Mouse (Mus musculus) gastrocnemius, adult 2 months (tissue): Measurements from ENCODE around the gene Lkaaear1. TPM values are rescaled to one million over a fixed set of nuclear protein-coding genes. Genes with fewer than 3 reads are reported as not detected.
A peak's percentile ranks its signal among the peaks of the same experiment; 100 is the strongest.

ENCODE experiments used
- DNase-seq: peaks from one replicate; pipeline ENCODE4 v3.0.0; 2022
- H3K27ac ChIP-seq: fragments of 200-600 bp; 2 replicates; pipeline ENCODE4 v1.8.1; 2022; ENCODE audit warnings: mild to moderate bottlenecking
- H3K4me3 ChIP-seq: fragments of 200-600 bp; 2 replicates; pipeline ENCODE4 v1.8.1; 2022; ENCODE audit warnings: mild to moderate bottlenecking, moderate library complexity
- CTCF ChIP-seq: fragments of 200-600 bp; IDR thresholded peaks from 2 replicates; pipeline ENCODE4 v1.8.1; 2022; ENCODE audit warnings: antibody characterized with exemption, mild to moderate bottlenecking, moderate library complexity
- intact Hi-C: fragments of 180-260 bp; cut with DNase I; formaldehyde crosslinking; loops from one replicate; pipeline ENCODE4 v1.15.1; 2025
- total RNA-seq, 2 experiments: library from RNA; stranded (reverse); gene quantifications; 2 replicates each; pipeline ENCODE4 v1.2.3; 2021

The Lkaaear1 gene
- total RNA-seq, 2 experiments from 2014 or later = not detected

GRCm38 (mm10) chr2:181678780-181679179 lies 19.5 kb downstream of the Lkaaear1 start:
- peak; percentile 79 for DNase-seq
- no peak overlapping the region for H3K4me3 ChIP-seq
- intact Hi-C loops = no loop called here
- peak; percentile 98 for TF ChIP-seq CTCF
- peak overlapping the region; percentile 92 for H3K27ac ChIP-seq

- no peak for TF ChIP-seq CTCF
- Histone ChIP-seq H3K27ac (peak overlapping the region; percentile 87), H3K4me3 (peak overlapping the region; percentile 45)
- no peak for DNase-seq
- intact Hi-C loops = loop anchor here (1.0 kb wide), 1 partner anchor 18 kb away; no protein-coding TSS in a partner anchor
Measured at GRCm38 (mm10) chr2:181677755-181678098, 20.5 kb downstream of the Lkaaear1 start.

GRCm38 (mm10) chr2:181677096-181677754 lies 21.0 kb downstream of the Lkaaear1 start:
- Histone ChIP-seq H3K4me3 (peak overlapping the region; percentile 56), H3K27ac (peak overlapping the region; percentile 87)
- DNase-seq = peak; percentile 59
- peak; percentile 31 for TF ChIP-seq CTCF
- intact Hi-C loops = loop anchor here (1.0 kb wide), 1 partner anchor 18 kb away; no protein-coding TSS in a partner anchor

GRCm38 (mm10) chr2:181676424-181676823 lies 21.8 kb downstream of the Lkaaear1 start:
- Histone ChIP-seq H3K4me3 (peak overlapping the region; percentile 56), H3K27ac (peak overlapping the region; percentile 87)
- no peak for DNase-seq
- TF ChIP-seq CTCF = peak; percentile 9; the same call in 1 of the 2 replicates
- intact Hi-C loops = no loop called here

GRCm38 (mm10) chr2:181675454-181675853 lies 22.8 kb downstream of the Lkaaear1 start:
- no peak for TF ChIP-seq CTCF
- H3K4me3 ChIP-seq = peak overlapping the region; percentile 56
- intact Hi-C loops = no loop called here
- DNase-seq = peak; percentile 76
- peak overlapping the region; percentile 90 for H3K27ac ChIP-seq

- Histone ChIP-seq H3K4me3 (peak overlapping the region; percentile 48), H3K27ac (peak overlapping the region; percentile 90)
- DNase-seq = no peak
- intact Hi-C loops = no loop called here
- no peak for TF ChIP-seq CTCF
Measured at GRCm38 (mm10) chr2:181674934-181675333, 23.3 kb downstream of the Lkaaear1 start.

GRCm38 (mm10) chr2:181673501-181673900 lies 24.7 kb downstream of the Lkaaear1 start:
- no peak for TF ChIP-seq CTCF
- intact Hi-C loops = no loop called here
- H3K4me3 ChIP-seq = no peak overlapping the region
- no peak for DNase-seq
- peak overlapping the region; percentile 90 for H3K27ac ChIP-seq

GRCm38 (mm10) chr2:181671984-181672383 lies 26.3 kb downstream of the Lkaaear1 start:
- peak overlapping the region; percentile 90 for H3K27ac ChIP-seq
- TF ChIP-seq CTCF = no peak
- H3K4me3 ChIP-seq = peak overlapping the region; percentile 78
- no peak for DNase-seq
- intact Hi-C loops = no loop called here

GRCm38 (mm10) chr2:181671326-181671725 lies 26.9 kb downstream of the Lkaaear1 start, which contains the start of gene Sox18:
Sox18 (minus strand) TSS chr2:181671640.
- peak; percentile 75 for DNase-seq
- intact Hi-C loops = no loop called here
- Histone ChIP-seq H3K4me3 (peak within 1 kb of the TSS; percentile 78), H3K27ac (peak within 1 kb of the TSS; percentile 90)
- TF ChIP-seq CTCF = no peak

GRCm38 (mm10) chr2:181670913-181671311 lies 27.3 kb downstream of the Lkaaear1 start:
- TF ChIP-seq CTCF = no peak
- Histone ChIP-seq H3K27ac (peak overlapping the region; percentile 90), H3K4me3 (peak overlapping the region; percentile 78)
- DNase-seq = no peak
- intact Hi-C loops = no loop called here

GRCm38 (mm10) chr2:181670285-181670912 lies 27.8 kb downstream of the Lkaaear1 start:
- intact Hi-C loops = no loop called here
- peak; percentile 46 for DNase-seq
- peak; percentile 44 for TF ChIP-seq CTCF
- peak overlapping the region; percentile 78 for H3K4me3 ChIP-seq
- H3K27ac ChIP-seq = peak overlapping the region; percentile 90

GRCm38 (mm10) chr2:181663298-181663630 lies 35.0 kb downstream of the Lkaaear1 start:
- H3K27ac ChIP-seq = peak overlapping the region; percentile 85
- intact Hi-C loops = no loop called here
- no peak for TF ChIP-seq CTCF
- no peak overlapping the region for H3K4me3 ChIP-seq
- peak; percentile 65 for DNase-seq

GRCm38 (mm10) chr2:181662620-181663297 lies 35.5 kb downstream of the Lkaaear1 start:
- TF ChIP-seq CTCF = no peak
- H3K27ac ChIP-seq = peak overlapping the region; percentile 85
- no peak overlapping the region for H3K4me3 ChIP-seq
- DNase-seq = no peak
- intact Hi-C loops = no loop called here
